Mouse (Mus musculus) intestine, embryonic 14.5 days (tissue): ENCODE results near the gene Tbc1d5. TPM values are rescaled to one million over a fixed set of nuclear protein-coding genes. Genes with fewer than 3 reads are reported as not detected.

ENCODE experiments used
- ATAC-seq: fragments of 200-750 bp; cut with Nextera tagmentation; replicated peaks from 2 replicates; pipeline ENCODE4 v1.8.0; 2017; ENCODE audit warnings: low read depth, moderate number of reproducible peaks, moderate TSS enrichment, moderate library complexity; ENCODE audit not compliant: low FRiP score, low TSS enrichment
- DNase-seq: peaks from one replicate; pipeline ENCODE4 v3.0.0-alpha.2; 2018; ENCODE audit warnings: low spot score
- H3K27ac ChIP-seq: fragments of 300-500 bp; sonication (generic); 2 replicates; pipeline ENCODE4 v1.5.1; 2014; ENCODE audit warnings: low read depth, mild to moderate bottlenecking, control low read depth
- H3K27me3 ChIP-seq: fragments of 300-500 bp; sonication (generic); replicated peaks from 2 replicates; pipeline ENCODE4 v1.6.1; 2014; ENCODE audit warnings: low read length, control low read depth; ENCODE audit not compliant: control insufficient read depth, insufficient read depth
- H3K36me3 ChIP-seq: fragments of 300-500 bp; sonication (generic); 2 replicates; pipeline ENCODE4 v1.6.1; 2014; ENCODE audit warnings: low read length, control low read depth; ENCODE audit not compliant: control insufficient read depth, insufficient read depth
- H3K4me1 ChIP-seq: fragments of 300-500 bp; sonication (generic); replicated peaks from 2 replicates; pipeline ENCODE4 v1.6.1; 2014; ENCODE audit warnings: low read length, control low read depth, mixed read lengths; ENCODE audit not compliant: control insufficient read depth, insufficient read depth
- H3K4me2 ChIP-seq: fragments of 300-500 bp; sonication (generic); 2 replicates; pipeline ENCODE4 v1.6.1; 2014; ENCODE audit warnings: low read length
- H3K4me3 ChIP-seq: fragments of 300-500 bp; sonication (generic); 2 replicates; pipeline ENCODE4 v1.5.1; 2014; ENCODE audit warnings: low read depth, low read length, control low read depth, mixed read lengths
- H3K9ac ChIP-seq: fragments of 300-500 bp; sonication (generic); 2 replicates; pipeline ENCODE4 v1.6.1; 2014; ENCODE audit warnings: mild to moderate bottlenecking, low read length
- H3K9me3 ChIP-seq: fragments of 300-500 bp; sonication (generic); 2 replicates; pipeline ENCODE4 v1.6.1; 2016; ENCODE audit warnings: low read length, control low read depth; ENCODE audit not compliant: control insufficient read depth
- WGBS: fragments of 180-500 bp; shearing (Covaris S2); extraction: QIAGEN DNeasy Blood & Tissue Kit; methylation state at CpG from one replicate; pipeline ENCODE4 v1.1.7; 2014; 5-methylcytosine and 5-hydroxymethylcytosine counted together
- polyA plus RNA-seq: library from polyadenylated mRNA; unstranded; fragments of >200 nt; fragmentation: Nextera tagmentation; extraction: Ambion mirVana; gene quantifications from 2 replicates; pipeline ENCODE4 v1.2.1, GENCODE M21; 2014

Gene Tbc1d5
- polyA plus RNA-seq, 1 experiment from 2014 or later = 12.0 TPM

- no peaks in the 10 kb centered on the region for H3K4me1 ChIP-seq
- no peaks in the 10 kb centered on the region for H3K9me3 ChIP-seq
- no peaks in the 10 kb centered on the region for H3K36me3 ChIP-seq
- no peak overlapping the region for H3K4me2 ChIP-seq
- WGBS = 50% methylated on average over 1 of the region's 1 CpGs
- H3K4me3 ChIP-seq = no peak overlapping the region
- ATAC-seq (no peak), DNase-seq (no peak)
- H3K27ac ChIP-seq = no peak overlapping the region
- no peaks in the 10 kb centered on the region for H3K27me3 ChIP-seq
- no peak overlapping the region for H3K9ac ChIP-seq
These were observed 365.1 kb downstream of the Tbc1d5 start for GRCm38 (mm10) chr17:50814089-50814488.

- H3K27ac ChIP-seq = no peak overlapping the region
- no peak overlapping the region for H3K4me3 ChIP-seq
- no peaks in the 10 kb centered on the region for H3K4me1 ChIP-seq
- no peaks in the 10 kb centered on the region for H3K27me3 ChIP-seq
- H3K36me3 ChIP-seq = no peaks in the 10 kb centered on the region
- no peaks in the 10 kb centered on the region for H3K9me3 ChIP-seq
- no peak for DNase-seq
- no peak for ATAC-seq
- H3K9ac ChIP-seq = no peak overlapping the region
- 89% methylated on average over 6 of the region's 6 CpGs for WGBS
- no peak overlapping the region for H3K4me2 ChIP-seq
These were observed 365.6 kb downstream of the Tbc1d5 start for GRCm38 (mm10) chr17:50813580-50813979.

GRCm38 (mm10) chr17:50805631-50806030 is 373.5 kb downstream of the Tbc1d5 start:
- Histone ChIP-seq H3K27ac (no peak overlapping the region), H3K4me2 (no peak overlapping the region), H3K36me3 (no peaks in the 10 kb centered on the region), H3K27me3 (no peaks in the 10 kb centered on the region), H3K4me3 (no peak overlapping the region), H3K4me1 (no peaks in the 10 kb centered on the region), H3K9ac (no peak overlapping the region), H3K9me3 (no peaks in the 10 kb centered on the region)
- DNase-seq = no peak
- no peak for ATAC-seq
- 87% methylated on average over 1 of the region's 1 CpGs for WGBS

- no peaks in the 10 kb centered on the region for H3K27me3 ChIP-seq
- DNase-seq (no peak), ATAC-seq (no peak)
- no peak overlapping the region for H3K4me3 ChIP-seq
- H3K36me3 ChIP-seq = no peaks in the 10 kb centered on the region
- no peaks in the 10 kb centered on the region for H3K4me1 ChIP-seq
- H3K9me3 ChIP-seq = no peaks in the 10 kb centered on the region
- H3K4me2 ChIP-seq = no peak overlapping the region
- WGBS = 55% methylated on average over 6 of the region's 6 CpGs
- no peak overlapping the region for H3K9ac ChIP-seq
- H3K27ac ChIP-seq = no peak overlapping the region
These were observed 375.9 kb downstream of the Tbc1d5 start for GRCm38 (mm10) chr17:50803234-50803633.

GRCm38 (mm10) chr17:50802380-50802779 is 376.8 kb downstream of the Tbc1d5 start:
- Histone ChIP-seq H3K27me3 (no peaks in the 10 kb centered on the region), H3K9me3 (no peaks in the 10 kb centered on the region), H3K36me3 (no peaks in the 10 kb centered on the region), H3K4me1 (no peaks in the 10 kb centered on the region), H3K27ac (no peak overlapping the region), H3K4me2 (no peak overlapping the region), H3K9ac (no peak overlapping the region), H3K4me3 (no peak overlapping the region)
- WGBS = 75% methylated on average over 8 of the region's 8 CpGs
- ATAC-seq = no peak
- no peak for DNase-seq

- no peak for DNase-seq
- WGBS = 69% methylated on average over 6 of the region's 6 CpGs
These were observed 383.6 kb downstream of the Tbc1d5 start for GRCm38 (mm10) chr17:50795445-50796095.

GRCm38 (mm10) chr17:50791671-50792070 is 387.5 kb downstream of the Tbc1d5 start:
- no peak overlapping the region for H3K4me2 ChIP-seq
- H3K27ac ChIP-seq = no peak overlapping the region
- H3K9me3 ChIP-seq = no peaks in the 10 kb centered on the region
- 65% methylated on average over 2 of the region's 2 CpGs for WGBS
- H3K9ac ChIP-seq = no peak overlapping the region
- no peak for DNase-seq
- no peaks in the 10 kb centered on the region for H3K4me1 ChIP-seq
- no peaks in the 10 kb centered on the region for H3K36me3 ChIP-seq
- no peaks in the 10 kb centered on the region for H3K27me3 ChIP-seq
- H3K4me3 ChIP-seq = no peak overlapping the region
- ATAC-seq = no peak

More at GRCm38 (mm10) chr17:50795445-50796095, 383.6 kb downstream of the Tbc1d5 start:
- no peaks in the 10 kb centered on the region for H3K4me1 ChIP-seq
- H3K9me3 ChIP-seq = no peaks in the 10 kb centered on the region
- no peak overlapping the region for H3K4me3 ChIP-seq
- no peak overlapping the region for H3K27ac ChIP-seq
- no peak overlapping the region for H3K9ac ChIP-seq
- ATAC-seq = peak; percentile 77; the same call in 1 of the 2 replicates
- no peaks in the 10 kb centered on the region for H3K36me3 ChIP-seq
- H3K4me2 ChIP-seq = no peak overlapping the region
- H3K27me3 ChIP-seq = no peaks in the 10 kb centered on the region

- H3K4me2 ChIP-seq = no peak overlapping the region
- no peak overlapping the region for H3K9ac ChIP-seq
- no peaks in the 10 kb centered on the region for H3K4me1 ChIP-seq
- H3K27ac ChIP-seq = no peak overlapping the region
- H3K9me3 ChIP-seq = no peaks in the 10 kb centered on the region
- H3K27me3 ChIP-seq = no peaks in the 10 kb centered on the region
- 93% methylated on average over 4 of the region's 4 CpGs for WGBS
- no peaks in the 10 kb centered on the region for H3K36me3 ChIP-seq
- DNase-seq = no peak
- no peak for ATAC-seq
- no peak overlapping the region for H3K4me3 ChIP-seq
These were observed 390.3 kb downstream of the Tbc1d5 start for GRCm38 (mm10) chr17:50788835-50789234.

GRCm38 (mm10) chr17:50775247-50775646 is 403.9 kb downstream of the Tbc1d5 start:
- DNase-seq = no peak
- WGBS = 65% methylated on average over 3 of the region's 3 CpGs

More at GRCm38 (mm10) chr17:50775247-50775646, 403.9 kb downstream of the Tbc1d5 start:
- H3K36me3 ChIP-seq = no peaks in the 10 kb centered on the region
- no peaks in the 10 kb centered on the region for H3K27me3 ChIP-seq
- no peak for ATAC-seq
- H3K4me2 ChIP-seq = no peak overlapping the region
- H3K4me1 ChIP-seq = no peaks in the 10 kb centered on the region
- H3K9ac ChIP-seq = no peak overlapping the region
- no peak overlapping the region for H3K4me3 ChIP-seq
- no peak overlapping the region for H3K27ac ChIP-seq
- H3K9me3 ChIP-seq = no peaks in the 10 kb centered on the region
